Mouse (Mus musculus) embryonic facial prominence, embryonic 11.5 days (tissue): ENCODE data around the gene Fbxo42. TPM values are rescaled to one million over a fixed set of nuclear protein-coding genes. Genes with fewer than 3 reads are reported as not detected.

ENCODE experiments used
- ATAC-seq: fragments of 200-750 bp; cut with Nextera tagmentation; replicated peaks from 2 replicates; pipeline ENCODE4 v1.8.0; 2017; ENCODE audit warnings: low read depth; ENCODE audit not compliant: insufficient number of reproducible peaks, low FRiP score, low TSS enrichment
- DNase-seq: peaks from one replicate; pipeline ENCODE4 v3.0.0-alpha.2; 2015; ENCODE audit warnings: low spot score
- H3K27ac ChIP-seq: fragments of 300-500 bp; sonication (generic); replicated peaks from 2 replicates; pipeline ENCODE4 v1.5.1; 2014; ENCODE audit warnings: mild to moderate bottlenecking, low read depth, low read length, control low read depth
- H3K27me3 ChIP-seq: fragments of 300-500 bp; sonication (generic); 2 replicates; pipeline ENCODE4 v1.6.1; 2014; ENCODE audit warnings: mild to moderate bottlenecking, low read length, moderate library complexity, mixed read lengths; ENCODE audit not compliant: control insufficient read depth, insufficient read depth
- H3K36me3 ChIP-seq: fragments of 300-500 bp; sonication (generic); replicated peaks from 2 replicates; pipeline ENCODE4 v1.6.1; 2014; ENCODE audit warnings: low read depth, mild to moderate bottlenecking, low read length, moderate library complexity, mixed read lengths; ENCODE audit not compliant: control insufficient read depth, insufficient read depth
- H3K4me1 ChIP-seq: fragments of 300-500 bp; sonication (generic); 2 replicates; pipeline ENCODE4 v1.6.1; 2014; ENCODE audit warnings: low read length, mixed read lengths; ENCODE audit not compliant: control insufficient read depth, insufficient read depth
- H3K4me2 ChIP-seq: fragments of 300-500 bp; sonication (generic); 2 replicates; pipeline ENCODE4 v1.6.1; 2014; ENCODE audit warnings: low read depth, mild to moderate bottlenecking, control low read depth, low read length, moderate library complexity
- H3K4me3 ChIP-seq: fragments of 300-500 bp; sonication (generic); 2 replicates; pipeline ENCODE4 v1.5.1; 2014; ENCODE audit warnings: low read depth, low read length, control low read depth
- H3K9ac ChIP-seq: fragments of 300-500 bp; sonication (generic); replicated peaks from 2 replicates; pipeline ENCODE4 v1.6.1; 2014; ENCODE audit warnings: mild to moderate bottlenecking, control low read depth, low read length
- H3K9me3 ChIP-seq: fragments of 300-500 bp; sonication (generic); replicated peaks from 2 replicates; pipeline ENCODE4 v1.6.1; 2016; ENCODE audit warnings: mild to moderate bottlenecking, low read length, inconsistent platforms, mixed read lengths; ENCODE audit not compliant: control insufficient read depth
- whole genome bisulfite sequencing: fragments of 180-500 bp; shearing (Covaris S2); extraction: QIAGEN DNeasy Blood & Tissue Kit; methylation state at CpG from one replicate; pipeline ENCODE4 v1.1.7; 2014; 5-methylcytosine and 5-hydroxymethylcytosine counted together
- polyA plus RNA-seq: library from polyadenylated mRNA; unstranded; fragments of >200 nt; fragmentation: Nextera tagmentation; extraction: Ambion mirVana; gene quantifications from 2 replicates; pipeline ENCODE4 v1.2.1, GENCODE M21; 2014

The Fbxo42 gene
- polyA plus RNA-seq, 1 experiment from 2014 or later = 25.2 TPM

DNA sequence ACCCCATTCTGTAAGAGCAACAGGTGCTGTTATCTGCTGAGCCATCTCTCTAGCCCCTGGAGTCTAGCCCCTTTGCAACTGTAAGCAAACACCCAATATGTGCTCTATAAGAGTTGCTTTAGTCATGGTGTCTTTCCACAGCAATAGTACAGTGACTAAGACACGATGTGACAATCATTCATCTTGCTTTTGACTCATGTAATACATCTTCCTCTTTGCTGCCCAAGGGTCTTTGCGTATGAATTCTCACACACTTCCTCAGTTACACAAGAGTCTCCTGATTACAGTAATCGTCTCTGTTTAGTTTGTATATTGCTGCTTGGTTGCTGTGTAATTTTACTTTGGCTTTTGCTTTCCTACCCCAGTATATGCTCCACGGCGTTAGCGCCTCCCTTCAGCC, 34.3 kb downstream of the Fbxo42 start:
- no peak for ATAC-seq
- Histone ChIP-seq H3K36me3 (no peaks in the 10 kb centered on the region; the same call in none of the 2 replicates), H3K9me3 (no peaks in the 10 kb centered on the region), H3K9ac (no peak overlapping the region), H3K27me3 (no peaks in the 10 kb centered on the region), H3K27ac (no peak overlapping the region), H3K4me2 (no peak overlapping the region), H3K4me1 (peaks cover 6% of the 10 kb centered on the region), H3K4me3 (no peak overlapping the region)
- DNase-seq = no peak
- WGBS = 93% methylated on average over 6 of the region's 6 CpGs

DNA sequence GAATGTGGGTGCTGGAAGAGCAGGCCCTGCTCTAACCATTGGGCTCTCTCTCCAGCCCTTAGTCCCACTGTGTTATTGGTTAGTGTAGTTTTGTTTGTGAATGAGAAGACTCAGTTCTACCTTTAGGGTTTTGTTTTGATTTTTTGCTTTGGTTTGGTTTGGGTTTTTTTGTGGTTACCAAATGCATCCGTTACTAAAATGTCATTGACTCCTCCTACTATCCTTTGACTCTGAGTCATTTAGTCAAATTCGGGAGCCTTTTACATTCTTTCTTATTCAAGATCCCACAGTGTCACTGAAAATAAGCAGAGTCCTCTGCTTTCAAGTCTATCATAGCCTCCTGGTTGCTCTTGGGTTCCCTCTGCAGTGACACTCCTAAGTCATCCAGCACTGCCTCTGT, 36.2 kb downstream of the Fbxo42 start:
- H3K4me3 ChIP-seq = no peak overlapping the region
- no peaks in the 10 kb centered on the region for H3K27me3 ChIP-seq
- ATAC-seq = no peak
- no peak overlapping the region for H3K27ac ChIP-seq
- no peak for DNase-seq
- H3K4me2 ChIP-seq = no peak overlapping the region
- H3K9me3 ChIP-seq = no peaks in the 10 kb centered on the region
- H3K9ac ChIP-seq = no peak overlapping the region
- 95% methylated on average over 2 of the region's 2 CpGs for WGBS
- peaks cover 6% of the 10 kb centered on the region for H3K4me1 ChIP-seq
- H3K36me3 ChIP-seq = no peaks in the 10 kb centered on the region; the same call in none of the 2 replicates

DNA sequence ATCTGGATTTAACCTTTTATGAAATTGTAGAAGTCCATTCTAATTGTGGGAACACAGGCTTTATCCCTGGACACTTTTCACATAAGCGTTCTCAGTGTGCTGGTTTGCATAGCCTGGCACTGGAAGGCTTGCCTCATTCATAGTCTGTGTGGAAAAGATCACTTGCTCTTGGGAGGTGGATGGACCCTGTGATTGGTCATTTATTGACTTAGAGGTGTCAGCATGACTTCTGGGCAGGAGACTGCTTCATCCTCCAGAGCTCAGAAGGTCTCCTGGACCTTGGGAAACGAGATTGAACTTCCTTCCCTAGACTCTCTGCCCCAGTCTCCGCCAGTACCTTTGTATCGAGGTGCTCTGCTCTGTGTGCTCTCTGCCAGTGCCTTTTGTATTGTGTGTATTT, 36.7 kb downstream of the Fbxo42 start:
- Histone ChIP-seq H3K9me3 (no peaks in the 10 kb centered on the region), H3K4me3 (no peak overlapping the region), H3K4me1 (peaks cover 6% of the 10 kb centered on the region), H3K9ac (no peak overlapping the region), H3K4me2 (no peak overlapping the region), H3K36me3 (no peaks in the 10 kb centered on the region; the same call in none of the 2 replicates), H3K27ac (no peak overlapping the region), H3K27me3 (no peaks in the 10 kb centered on the region)
- no peak for DNase-seq
- 90% methylated on average over 4 of the region's 4 CpGs for WGBS
- no peak for ATAC-seq

GRCm38 (mm10) chr4:141186923-141187836, 39.5 kb downstream of the Fbxo42 start:
- DNase-seq (peak; percentile 46), ATAC-seq (0 out of 2 replicates have a peak, but pooled peaks have one; percentile 23)
- Histone ChIP-seq H3K9me3 (no peaks in the 10 kb centered on the region), H3K4me2 (no peak overlapping the region), H3K4me1 (peaks cover 6% of the 10 kb centered on the region), H3K4me3 (no peak overlapping the region), H3K27ac (no peak overlapping the region; the same call in 1 of the 2 replicates), H3K27me3 (no peaks in the 10 kb centered on the region), H3K36me3 (no peaks in the 10 kb centered on the region; the same call in 1 of the 2 replicates), H3K9ac (no peak overlapping the region)
- WGBS = 44% methylated on average over 9 of the region's 9 CpGs

DNA sequence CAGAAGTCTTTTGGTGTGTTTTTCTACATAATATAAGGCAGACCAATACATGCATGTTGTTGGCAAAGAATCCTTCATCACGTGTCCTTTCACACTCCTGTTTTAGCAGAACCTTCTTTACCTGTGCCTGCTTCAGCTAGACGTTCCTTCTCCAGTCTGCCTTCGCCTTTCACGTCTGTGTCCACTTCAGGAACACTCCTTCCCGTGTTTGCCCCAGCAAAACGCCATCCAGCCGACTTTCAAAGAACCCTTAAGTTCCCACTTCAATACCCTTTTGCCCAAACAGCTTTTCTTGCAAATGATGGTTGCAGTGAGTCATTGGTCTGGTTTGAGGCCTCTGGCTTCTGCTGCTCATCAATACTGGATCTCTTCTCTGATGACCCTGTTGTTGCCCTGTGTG, 43.6 kb downstream of the Fbxo42 start:
- DNase-seq = no peak
- Histone ChIP-seq H3K27ac (no peak overlapping the region), H3K4me1 (peaks cover under 1% of the 10 kb centered on the region), H3K4me3 (no peak overlapping the region), H3K9ac (no peak overlapping the region), H3K9me3 (no peaks in the 10 kb centered on the region), H3K4me2 (no peak overlapping the region), H3K36me3 (no peaks in the 10 kb centered on the region), H3K27me3 (no peaks in the 10 kb centered on the region)
- ATAC-seq = no peak
- WGBS = 89% methylated on average over 7 of the region's 7 CpGs

DNA sequence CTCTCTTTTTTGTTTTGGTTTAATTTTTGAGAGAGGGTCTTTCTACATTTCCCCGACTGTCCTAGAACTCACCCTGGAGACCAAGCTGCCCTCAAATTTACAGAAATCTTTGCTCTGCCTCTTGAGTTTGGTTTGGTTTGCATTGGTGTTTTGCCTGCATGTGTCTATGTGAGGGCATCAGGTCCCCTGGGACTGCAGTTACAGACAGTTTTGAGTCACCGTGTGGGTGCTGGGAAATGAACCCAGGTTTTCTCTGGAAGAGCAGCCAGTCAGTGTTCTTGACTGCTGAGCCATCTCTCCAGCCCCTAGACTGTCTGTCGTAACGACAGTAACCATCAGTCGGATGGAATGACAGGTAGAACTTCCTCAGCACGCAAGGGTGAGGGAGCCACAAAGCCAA, 46.8 kb downstream of the Fbxo42 start:
- Histone ChIP-seq H3K4me2 (no peak overlapping the region), H3K4me3 (no peak overlapping the region), H3K27ac (no peak overlapping the region), H3K4me1 (no peaks in the 10 kb centered on the region), H3K9me3 (no peaks in the 10 kb centered on the region), H3K36me3 (no peaks in the 10 kb centered on the region; the same call in none of the 2 replicates), H3K27me3 (no peaks in the 10 kb centered on the region), H3K9ac (no peak overlapping the region)
- ATAC-seq (no peak), DNase-seq (no peak)
- WGBS = 95% methylated on average over 6 of the region's 6 CpGs

DNA sequence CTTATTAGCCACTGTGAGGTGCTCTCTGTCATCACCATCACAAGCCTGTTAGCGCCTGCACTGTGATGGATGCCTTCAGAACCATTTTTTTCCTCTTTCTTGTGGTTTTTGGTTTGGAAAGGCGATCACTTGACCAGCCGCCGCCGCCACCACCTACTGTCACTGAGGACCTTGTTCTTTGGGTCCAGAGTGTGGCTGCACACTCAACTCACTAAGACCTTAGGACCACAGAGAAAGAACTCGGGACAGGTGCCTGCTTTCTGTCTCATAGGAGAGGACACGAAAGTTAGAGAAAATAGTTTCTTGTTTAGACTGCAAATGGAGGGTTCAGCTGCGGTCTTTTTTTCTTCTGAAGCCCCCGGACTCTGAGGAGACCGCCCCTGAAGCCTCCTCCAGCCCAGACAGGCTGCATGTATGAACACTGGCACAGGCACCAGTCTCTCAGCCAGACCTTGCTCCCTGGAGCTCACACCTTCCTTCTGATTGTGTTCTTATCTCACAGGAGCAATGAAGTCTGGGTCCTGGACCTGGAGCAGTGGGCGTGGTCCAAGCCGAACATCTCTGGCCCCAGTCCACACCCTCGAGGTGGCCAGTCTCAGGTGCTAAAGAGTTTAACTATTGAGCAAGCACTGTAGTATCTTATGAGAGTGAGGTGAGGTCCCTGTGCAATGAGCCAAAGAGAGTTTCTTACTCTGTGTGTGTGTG, 49.4 kb downstream of the Fbxo42 start:
- ATAC-seq (no peak), DNase-seq (no peak)
- H3K36me3 ChIP-seq = no peaks in the 10 kb centered on the region; the same call in none of the 2 replicates
- H3K4me1 ChIP-seq = no peaks in the 10 kb centered on the region
- H3K4me2 ChIP-seq = no peak overlapping the region
- WGBS = 97% methylated on average over 13 of the region's 13 CpGs
- H3K9me3 ChIP-seq = no peaks in the 10 kb centered on the region
- no peak overlapping the region for H3K4me3 ChIP-seq
- no peak overlapping the region for H3K27ac ChIP-seq
- no peaks in the 10 kb centered on the region for H3K27me3 ChIP-seq
- H3K9ac ChIP-seq = no peak overlapping the region

GRCm38 (mm10) chr4:141197686-141198035, 49.9 kb downstream of the Fbxo42 start:
- H3K27me3 ChIP-seq = no peaks in the 10 kb centered on the region
- no peak for DNase-seq
- H3K4me3 ChIP-seq = no peak overlapping the region
- H3K9me3 ChIP-seq = no peaks in the 10 kb centered on the region
- H3K9ac ChIP-seq = no peak overlapping the region
- no peaks in the 10 kb centered on the region for H3K4me1 ChIP-seq
- H3K27ac ChIP-seq = no peak overlapping the region
- ATAC-seq = no peak
- H3K36me3 ChIP-seq = no peaks in the 10 kb centered on the region; the same call in none of the 2 replicates
- WGBS = 93% methylated on average over 13 of the region's 13 CpGs
- H3K4me2 ChIP-seq = no peak overlapping the region
